Mouse (Mus musculus): ENCODE results near the gene Stbd1. TPM values are rescaled to one million over a fixed set of nuclear protein-coding genes. Genes with fewer than 3 reads are reported as not detected.

Stbd1 gene
- total RNA-seq, 2 experiments from 2014 or later, result 166 to 171 TPM

- no peak for DNase-seq
Observed at GRCm38 (mm10) chr5:92635891-92636290, 33.0 kb downstream of the Stbd1 start.

- no peak for DNase-seq
Observed at GRCm38 (mm10) chr5:92640861-92641260, 38.0 kb downstream of the Stbd1 start.

Other genes starting within 250 kb of the Stbd1 start
- 10 to 100 TPM; 12.0 to 16.2 TPM for gene Nup54, start 167.8 kb upstream of the Stbd1 start, total RNA-seq (2021)
- gene Scarb2, start 96.2 kb upstream of the Stbd1 start, total RNA-seq (2021), result 10 to 100 TPM; 94.3 to 96.4 TPM
- gene Fam47e, start 48.0 kb upstream of the Stbd1 start, total RNA-seq (2021), result not detected
- not detected for gene Ccdc158, start 72.2 kb downstream of the Stbd1 start, total RNA-seq (2021)
- gene Shroom3, start 80.4 kb downstream of the Stbd1 start, total RNA-seq (2021), result 1 to 10 TPM; 1.8 to 3.2 TPM

Data from gastrocnemius, postnatal 10 days (tissue).